Mouse (Mus musculus): Measurements from ENCODE around the gene Pum3.

The Pum3 gene

DNA sequence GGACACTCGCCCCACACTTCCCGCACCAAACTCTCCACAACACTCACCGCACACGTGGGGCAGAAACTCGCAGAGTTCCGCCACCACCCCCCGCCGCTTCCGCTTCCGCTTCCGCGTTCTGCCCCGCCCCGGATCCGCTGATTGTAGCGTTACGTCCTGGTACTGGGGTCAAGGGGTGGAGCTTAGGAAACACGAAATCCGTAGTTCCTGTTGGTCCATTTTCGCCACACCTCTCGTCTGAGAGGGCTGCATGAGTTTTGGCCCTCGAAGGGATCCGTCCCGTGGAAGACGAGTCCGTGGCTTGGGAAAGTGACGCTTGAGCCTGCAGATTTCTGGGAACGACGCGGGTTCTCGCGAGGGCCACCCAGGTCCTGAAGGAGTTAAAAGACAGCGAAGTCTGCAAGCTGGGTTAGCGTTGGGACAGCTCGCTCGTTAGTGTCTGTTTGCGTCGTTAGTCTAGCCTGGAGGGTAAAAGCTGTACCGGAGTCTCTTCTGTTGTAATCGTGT, at the start of gene Pum3:
TSS of gene Pum3 (minus strand) at position 81 of the 507 bp plus-strand sequence.
- in situ Hi-C loops (cut with MseI, MboI), result no loop called here

DNA sequence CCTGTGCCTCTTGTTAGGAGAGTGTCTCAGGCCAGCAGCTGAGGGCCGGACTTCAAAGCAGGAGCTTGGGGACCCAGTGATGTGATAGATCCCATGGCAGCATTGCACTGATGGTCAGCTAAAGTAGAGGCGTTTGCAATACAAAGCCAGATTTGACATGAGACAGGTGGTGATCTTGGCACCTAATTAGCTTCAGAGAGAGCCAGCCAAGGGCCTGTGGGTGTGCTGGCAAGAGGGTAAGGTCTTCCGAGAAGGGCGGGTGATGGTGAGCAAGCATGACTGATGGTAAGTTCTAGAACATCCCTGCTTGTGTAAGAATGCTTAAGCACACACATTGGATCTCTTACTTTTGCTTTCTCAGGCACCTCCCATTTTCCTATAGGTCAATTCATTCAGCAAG, 37.1 kb upstream of the Pum3 start:
- in situ Hi-C loops (cut with MseI, MboI), result no loop called here

DNA sequence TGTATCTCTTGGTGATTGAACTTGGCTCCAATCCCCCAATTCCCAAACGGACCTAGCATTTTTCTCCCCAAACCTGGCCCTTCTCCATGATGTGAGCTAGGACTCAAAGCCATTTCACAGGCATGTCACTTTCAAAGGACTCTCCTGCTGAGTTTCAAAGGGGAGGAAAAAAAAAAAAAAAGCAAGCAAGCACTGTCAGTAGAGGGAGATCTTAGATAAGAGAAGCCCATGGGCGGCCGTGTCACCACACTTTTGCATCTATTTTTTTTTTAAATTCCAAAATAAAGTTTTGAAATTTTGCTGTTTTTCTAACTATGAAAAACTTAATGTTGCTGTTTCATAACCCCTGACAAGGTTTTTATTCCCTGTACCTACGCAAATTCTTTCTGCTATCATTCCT, 33.0 kb upstream of the Pum3 start:
- in situ Hi-C loops (cut with MseI, MboI), result no loop called here

DNA sequence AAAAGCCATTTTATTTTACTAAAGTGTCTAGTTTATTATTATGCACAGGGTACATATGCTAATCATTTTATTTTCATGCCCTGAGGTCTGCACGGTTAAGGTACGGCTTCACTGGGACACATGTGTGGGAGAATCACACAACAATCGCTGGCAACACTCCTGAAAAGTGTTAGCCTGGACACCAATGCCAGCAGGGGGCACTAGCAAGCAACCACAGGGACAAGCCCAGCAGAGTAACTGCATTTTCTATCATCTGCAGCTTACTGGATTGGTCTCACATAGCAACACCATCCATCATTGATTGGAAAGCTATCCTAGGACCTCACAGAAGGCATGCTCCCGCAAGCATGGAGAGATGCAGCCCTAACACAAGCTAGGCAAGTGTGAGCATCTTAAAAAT, 20.8 kb upstream of the Pum3 start:
- in situ Hi-C loops (cut with MseI, MboI), result loop anchor here (10.0 kb wide), 2 partner anchors 234 to 244 kb away; no protein-coding TSS in a partner anchor

DNA sequence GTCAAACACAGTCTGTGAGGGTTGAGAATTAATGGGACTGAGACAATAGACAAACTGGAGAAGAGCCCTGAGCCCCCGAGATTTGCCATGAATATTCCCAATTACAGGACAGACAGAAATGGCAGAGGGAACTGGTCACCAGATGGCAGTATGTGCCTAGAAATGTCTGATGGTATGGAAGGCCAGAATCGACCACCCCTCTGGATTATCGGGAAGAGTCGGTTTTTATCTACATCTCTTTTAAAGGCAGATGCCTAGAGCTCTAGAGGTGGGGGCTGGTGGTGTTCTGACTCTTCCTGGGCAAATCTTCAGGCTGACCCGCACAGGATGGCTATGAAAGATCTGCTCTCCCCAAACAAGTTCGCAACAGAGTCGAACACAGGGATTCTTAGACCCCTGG, 17.9 kb upstream of the Pum3 start:
- in situ Hi-C loops (cut with MseI, MboI), result no loop called here

DNA sequence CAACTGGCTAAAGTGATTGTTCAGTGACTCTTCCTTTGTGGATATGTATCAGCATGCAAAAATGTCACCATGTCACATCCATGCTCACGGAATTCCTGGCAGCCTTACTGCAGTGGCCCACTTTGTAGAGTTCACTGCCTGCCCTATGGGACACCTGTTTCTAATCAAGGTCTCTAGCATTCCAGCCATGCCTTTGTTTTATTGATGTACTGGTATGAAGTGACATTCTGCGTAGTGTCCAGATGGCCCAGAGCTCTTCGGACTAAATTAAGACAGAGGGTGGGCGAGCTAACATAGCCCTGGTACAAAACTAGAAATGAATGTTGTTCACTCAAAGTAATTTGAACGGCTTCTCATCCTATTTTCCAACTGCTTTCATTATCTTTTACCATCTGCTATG, 11.5 kb upstream of the Pum3 start:
- in situ Hi-C loops (cut with MseI, MboI), result no loop called here

DNA sequence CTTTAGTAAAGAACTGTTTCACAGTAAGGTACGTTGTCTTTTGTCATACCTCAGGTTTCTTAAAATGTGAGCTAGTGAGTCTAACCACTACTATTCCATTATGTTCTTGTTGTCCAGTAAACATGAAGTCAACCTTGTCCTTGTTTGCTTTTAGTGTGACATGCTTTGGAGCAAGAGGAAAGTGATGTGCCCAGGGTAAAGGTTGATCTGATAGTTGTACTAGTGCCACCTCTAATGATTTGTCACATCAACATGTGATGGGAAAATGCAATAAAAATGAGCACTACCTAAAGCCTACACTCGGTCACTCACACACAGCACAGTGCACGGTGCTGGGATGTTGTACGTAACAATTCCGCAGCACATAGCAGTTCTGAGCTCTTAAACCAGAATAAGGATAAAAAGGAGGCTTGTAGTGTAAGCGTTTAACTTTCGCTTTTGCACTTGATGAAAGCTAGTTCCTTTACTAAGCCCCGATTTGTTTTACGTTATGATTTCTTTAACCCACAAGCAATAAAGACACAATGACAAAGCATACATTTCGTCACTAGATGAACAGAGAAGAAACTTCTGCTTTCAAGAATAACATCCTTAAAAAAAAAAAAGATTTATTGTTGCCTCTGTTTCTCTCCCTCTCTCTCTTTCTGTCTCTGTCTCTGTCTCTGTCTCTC, 8.5 kb upstream of the Pum3 start:
- in situ Hi-C loops (cut with MseI, MboI), result no loop called here

DNA sequence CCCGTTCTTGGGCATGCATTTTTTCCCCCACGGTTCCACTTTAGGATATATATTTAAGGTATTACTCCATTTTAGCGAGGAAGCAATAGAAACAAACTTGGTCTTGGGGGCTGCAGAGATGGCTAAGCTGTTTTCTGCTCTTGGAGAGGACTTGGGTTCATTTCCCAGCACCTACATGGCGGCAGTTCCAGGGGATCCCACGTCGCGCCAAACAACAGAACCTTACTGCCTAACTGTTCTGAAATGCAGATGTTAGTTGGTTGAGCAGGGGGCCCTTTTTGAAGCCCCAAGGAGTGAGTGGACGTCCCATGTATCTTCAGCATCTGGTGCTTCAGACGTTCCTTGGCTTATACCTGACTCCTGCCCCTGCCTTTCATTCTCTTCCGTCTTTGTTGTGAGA, 781 bp upstream of the Pum3 start:
- in situ Hi-C loops (cut with MseI, MboI), result no loop called here

DNA sequence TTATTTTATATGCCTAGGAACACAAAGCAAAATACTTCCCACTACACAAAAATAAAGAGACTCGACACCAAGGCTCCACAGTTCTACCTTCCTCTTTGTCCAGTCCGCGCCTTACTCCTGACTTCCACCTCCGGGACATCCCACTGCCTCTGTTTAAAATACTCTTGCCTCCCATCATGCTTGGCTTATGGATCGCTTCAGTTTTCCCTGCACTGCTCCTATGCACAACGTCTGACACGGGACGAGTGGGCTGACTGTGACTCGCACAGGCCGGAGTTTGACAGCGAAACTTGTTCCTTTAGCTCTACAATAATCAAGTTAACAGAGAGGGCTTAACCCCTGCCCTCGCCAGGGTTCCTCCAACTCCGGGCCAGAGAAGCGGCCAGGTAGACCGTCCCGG, 344 bp downstream of the Pum3 start:
- in situ Hi-C loops (cut with MseI, MboI), result no loop called here

DNA sequence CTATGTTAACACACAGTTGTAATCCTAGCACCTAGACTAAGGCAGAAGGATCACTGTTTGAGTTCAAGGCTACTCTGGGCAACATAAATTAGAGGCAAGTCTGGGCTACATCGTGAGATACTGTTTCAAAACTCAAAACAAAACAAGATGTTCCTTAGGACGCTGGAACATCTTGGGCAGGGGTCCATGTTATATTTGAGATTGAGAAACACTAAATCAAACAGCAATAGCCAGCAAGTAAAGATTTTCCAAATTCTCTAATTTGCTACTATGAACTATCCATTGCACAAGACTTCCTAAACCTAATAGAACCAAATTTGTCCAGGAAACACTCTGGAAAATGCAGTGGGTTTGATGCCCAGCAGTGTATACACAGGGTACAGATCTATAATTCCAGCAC, 1.8 kb downstream of the Pum3 start:
- in situ Hi-C loops (cut with MseI, MboI), result no loop called here

DNA sequence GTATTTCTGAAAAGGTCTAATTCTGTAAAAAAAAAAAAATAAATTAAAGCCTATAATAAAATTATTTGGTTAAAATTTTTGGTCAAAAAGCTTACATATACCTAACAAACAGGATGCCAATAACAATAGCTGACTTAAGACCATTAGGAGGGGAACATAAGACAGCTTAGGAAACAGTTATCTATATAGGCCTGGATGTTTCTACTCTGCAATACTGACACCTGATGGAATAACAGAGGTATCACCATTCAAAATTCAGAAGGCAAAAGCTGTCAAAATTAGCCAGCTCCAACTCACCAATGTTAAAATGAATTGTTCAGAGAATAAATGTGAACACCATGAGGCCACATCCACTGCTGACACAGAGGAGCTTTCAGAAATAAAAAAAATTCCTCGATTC, 3.2 kb downstream of the Pum3 start:
- in situ Hi-C loops (cut with MseI, MboI), result no loop called here

DNA sequence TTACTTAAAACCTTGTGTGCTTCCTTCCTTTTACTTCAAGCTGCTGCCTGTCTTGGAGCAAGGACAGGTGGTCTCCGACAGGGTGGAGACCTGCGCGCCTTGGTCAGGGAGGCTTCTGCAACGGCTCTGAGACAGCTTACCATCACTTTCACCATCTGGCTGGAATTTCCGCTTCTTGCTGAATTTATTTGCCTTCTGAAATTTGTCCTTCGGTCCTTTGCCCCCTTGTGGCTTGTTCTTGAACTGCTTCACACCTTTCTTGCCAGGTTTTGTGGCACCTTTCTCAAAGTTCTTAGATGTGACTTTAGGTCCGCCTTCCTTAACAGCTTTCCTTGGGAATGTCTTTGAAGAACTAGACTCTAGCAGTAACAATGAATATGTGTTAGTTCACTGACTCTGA, 4.0 kb downstream of the Pum3 start:
- in situ Hi-C loops (cut with MseI, MboI), result no loop called here

DNA sequence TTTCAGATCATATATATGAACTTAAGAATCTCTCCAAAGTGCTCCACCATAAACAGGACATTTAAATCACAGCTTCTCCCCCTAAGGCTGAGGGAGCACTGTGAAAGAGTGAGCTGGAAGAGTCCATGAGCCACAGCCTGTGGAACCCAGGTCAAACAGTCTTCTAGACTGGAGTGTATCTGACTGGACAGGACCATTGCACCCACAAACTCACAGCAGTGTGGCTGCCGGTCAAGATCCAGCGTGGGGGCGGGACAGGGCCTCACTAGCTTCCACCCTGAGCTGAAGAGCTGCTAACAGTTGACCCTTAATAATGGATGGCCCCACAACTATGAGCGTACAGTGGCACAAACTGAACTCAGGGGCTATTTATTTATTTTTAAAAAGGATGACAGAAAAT, 12.2 kb downstream of the Pum3 start:
- in situ Hi-C loops (cut with MseI, MboI), result loop anchor here in 1 of 2 experiments (10.0 kb wide), 1 partner anchor 683 kb away; no protein-coding TSS in a partner anchor

DNA sequence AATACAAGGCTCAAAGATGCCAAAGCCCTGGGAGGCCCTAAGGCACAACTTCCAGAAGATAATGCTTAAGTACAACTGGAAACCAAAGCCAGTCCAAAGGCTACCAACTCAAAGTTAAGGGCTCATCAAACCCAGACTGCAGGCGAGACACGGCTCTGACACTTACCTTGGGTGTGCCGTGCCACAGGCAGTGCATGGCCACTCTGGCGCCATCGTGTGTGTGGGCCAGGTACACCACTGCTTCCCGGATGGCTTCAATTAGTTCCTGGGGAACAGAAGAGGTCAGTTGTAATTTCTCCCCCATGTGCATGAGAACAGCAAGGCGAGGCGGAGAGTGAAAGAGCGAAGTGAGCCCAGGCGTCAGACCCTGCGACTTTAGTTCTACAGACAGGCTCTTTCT, 13.1 kb downstream of the Pum3 start:
- in situ Hi-C loops (cut with MseI, MboI), result loop anchor here in 1 of 2 experiments (10.0 kb wide), 1 partner anchor 682 kb away; no protein-coding TSS in a partner anchor

DNA sequence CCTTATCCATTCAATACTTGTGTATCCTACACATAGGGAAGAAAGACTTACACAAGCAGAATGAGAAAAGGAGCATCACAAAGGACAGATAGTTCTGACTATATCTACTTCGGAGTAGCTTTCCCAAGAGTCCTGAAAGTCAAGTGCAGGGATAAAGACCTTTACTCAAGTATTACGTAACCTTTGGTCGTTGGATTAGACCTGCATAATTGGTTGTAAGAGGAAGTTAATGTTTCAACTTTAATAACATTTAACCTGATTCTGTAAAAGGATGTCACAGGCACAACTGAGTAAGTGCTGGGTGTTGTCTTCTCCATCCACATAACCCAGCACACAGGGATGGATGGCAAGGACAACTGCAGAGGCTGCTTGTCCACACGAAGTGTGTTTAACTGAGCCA, 18.3 kb downstream of the Pum3 start:
- in situ Hi-C loops (cut with MseI, MboI), result loop anchor here in 1 of 2 experiments (10.0 kb wide), 1 partner anchor 677 kb away; no protein-coding TSS in a partner anchor

DNA sequence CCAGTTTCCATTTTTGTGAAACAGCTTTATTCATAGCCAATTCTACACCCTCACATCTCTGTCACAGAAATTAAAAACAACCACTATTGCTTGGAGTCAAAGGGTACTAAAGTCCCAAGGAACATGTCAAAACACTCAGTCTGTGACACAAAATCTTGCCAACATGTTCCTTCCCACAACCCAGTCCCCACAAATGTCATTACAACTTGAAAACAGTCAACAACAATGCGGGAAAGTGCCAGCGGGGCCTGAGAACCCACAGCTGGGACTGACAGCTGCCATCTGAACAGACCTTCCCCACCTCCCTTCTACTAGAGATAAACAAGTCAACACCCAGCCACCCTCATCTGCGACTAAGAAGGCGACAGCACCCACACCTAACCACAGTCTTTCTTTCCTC, 18.9 kb downstream of the Pum3 start:
- in situ Hi-C loops (cut with MseI, MboI), result loop anchor here in 1 of 2 experiments (10.0 kb wide), 1 partner anchor 676 kb away; no protein-coding TSS in a partner anchor

DNA sequence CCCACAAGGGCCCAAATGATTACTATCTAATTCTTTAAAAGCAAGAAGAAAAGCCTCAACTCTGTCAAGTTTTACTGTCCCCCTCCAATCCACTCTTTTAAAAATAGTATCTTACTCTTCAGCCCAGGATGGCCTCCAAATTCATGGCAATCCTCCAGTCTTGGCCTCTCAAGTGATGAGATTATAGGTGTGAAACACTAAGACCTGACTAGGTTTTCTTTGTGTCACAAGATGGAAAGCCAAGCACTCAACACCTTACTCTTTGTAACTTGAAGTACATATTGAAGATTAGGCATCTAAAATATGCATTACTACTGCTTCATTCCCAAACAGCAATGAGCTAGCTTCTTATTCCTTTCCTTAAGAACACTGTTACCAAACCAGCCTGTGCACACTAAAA, 19.8 kb downstream of the Pum3 start:
- in situ Hi-C loops (cut with MseI, MboI), result loop anchor here in 1 of 2 experiments (10.0 kb wide), 1 partner anchor 675 kb away; no protein-coding TSS in a partner anchor

DNA sequence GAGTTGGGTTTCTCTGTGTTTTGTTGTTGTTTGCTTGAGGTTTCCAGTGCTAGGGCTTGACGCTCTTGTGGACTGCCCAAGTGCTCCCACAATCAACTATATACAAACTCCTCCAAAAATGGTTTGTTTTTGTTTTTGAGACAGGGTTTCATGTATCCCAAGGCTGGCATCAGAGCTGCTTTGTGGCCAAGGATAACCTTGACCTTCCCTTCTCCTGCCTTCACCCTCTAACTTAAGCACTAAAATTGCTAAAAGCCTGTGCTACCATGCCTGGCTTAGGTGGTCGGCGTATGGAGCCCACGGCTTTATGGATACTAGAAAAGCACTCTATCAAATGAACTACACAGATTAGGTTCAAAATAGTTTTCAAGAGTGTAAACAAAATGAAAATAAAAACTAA, 20.4 kb downstream of the Pum3 start:
- in situ Hi-C loops (cut with MseI, MboI), result no loop called here

DNA sequence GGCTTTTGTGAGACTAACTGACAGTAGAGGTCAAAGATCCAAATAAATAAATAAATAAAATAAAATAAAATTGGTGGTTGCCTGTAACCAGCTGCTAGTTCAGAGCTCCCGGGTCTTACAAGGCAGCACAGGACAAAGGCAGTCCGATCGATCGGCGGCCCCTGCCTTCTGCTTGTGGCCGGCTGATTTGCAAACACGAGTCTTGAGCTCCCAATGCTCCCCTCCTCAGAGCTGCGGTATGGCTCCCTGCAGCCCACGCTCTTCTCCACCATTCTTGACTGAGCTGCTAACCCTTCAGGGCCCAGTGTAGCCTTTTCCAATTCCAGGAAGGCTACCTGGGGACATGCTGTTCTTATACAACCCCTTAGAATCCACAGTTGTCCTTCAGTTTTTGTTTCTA, 31.8 kb downstream of the Pum3 start:
- in situ Hi-C loops (cut with MseI, MboI), result no loop called here

DNA sequence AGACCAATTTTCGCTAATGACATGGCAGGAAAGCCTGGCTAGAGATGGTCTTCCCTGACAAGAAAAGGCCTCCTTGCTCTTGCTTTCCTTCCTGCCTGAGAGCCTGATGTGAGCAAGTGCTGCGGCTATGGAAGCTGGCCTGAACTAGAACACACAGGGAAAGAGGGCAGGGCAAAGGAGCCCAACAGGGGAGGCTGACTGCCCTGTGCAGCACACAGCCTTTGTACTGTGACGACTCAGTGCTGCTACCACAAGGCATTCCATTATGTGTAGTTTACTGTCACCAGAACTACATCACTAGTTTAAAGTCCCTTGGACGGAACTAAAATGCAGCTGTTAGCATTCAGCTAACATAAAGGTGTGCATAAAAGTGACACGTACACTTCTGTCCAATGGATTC, 32.4 kb downstream of the Pum3 start:
- in situ Hi-C loops (cut with MseI, MboI), result no loop called here

DNA sequence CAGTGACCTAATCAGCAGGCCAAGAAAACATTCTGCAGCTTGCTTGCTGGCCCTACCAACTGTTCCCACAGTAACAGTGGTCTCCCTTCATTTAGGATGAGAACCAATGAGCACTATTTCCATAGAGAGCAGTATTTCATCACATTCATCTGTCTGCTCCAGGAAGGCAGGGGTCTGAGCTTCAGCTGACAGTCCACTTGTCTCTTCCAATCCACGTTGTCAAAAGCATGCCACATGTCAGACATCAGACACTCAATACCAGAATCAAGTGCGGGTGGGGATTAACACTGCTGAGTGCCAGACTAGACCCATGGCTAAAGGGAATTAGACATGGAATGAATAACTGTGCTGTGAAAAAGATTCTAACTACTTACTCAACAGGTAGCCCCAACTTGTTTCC, 32.9 kb downstream of the Pum3 start:
- in situ Hi-C loops (cut with MseI, MboI), result no loop called here

DNA sequence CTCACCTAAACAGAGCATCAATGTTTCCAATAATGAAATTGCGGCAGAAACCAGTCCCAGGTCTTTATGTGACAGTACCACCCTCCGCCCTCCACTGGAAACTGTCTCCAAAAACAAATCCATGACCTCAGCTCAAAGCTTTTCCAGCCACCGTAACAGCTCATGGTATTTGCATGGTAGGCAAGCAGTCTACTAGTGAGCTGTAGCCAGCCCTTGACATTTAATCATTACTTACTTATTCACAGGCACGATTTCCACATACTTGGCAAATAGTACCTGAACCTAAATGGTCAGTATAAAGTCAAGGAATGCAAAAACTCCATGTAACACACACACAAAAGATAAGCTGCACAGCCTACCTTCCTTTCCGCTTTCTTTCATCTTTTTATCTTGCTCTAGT, 33.7 kb downstream of the Pum3 start:
- in situ Hi-C loops (cut with MseI, MboI), result no loop called here

DNA sequence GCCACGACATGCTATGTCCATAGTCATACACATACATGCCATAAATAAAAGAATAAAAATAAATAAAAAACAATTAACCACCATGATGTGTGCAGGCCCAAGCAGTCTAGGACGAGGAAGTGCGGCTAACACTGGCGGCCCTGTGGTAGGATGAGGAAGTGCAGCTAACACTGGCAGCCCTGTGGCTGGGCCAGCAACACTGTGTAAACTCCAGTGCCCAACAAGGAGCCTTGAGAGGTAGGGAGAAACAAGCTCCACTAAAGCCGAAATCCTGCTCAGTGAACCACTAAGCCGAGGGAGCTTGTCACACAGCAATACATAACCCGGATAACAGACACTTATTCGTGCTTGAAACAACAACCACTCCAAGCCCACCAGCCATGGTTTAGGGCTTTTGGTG, 34.1 kb downstream of the Pum3 start:
- in situ Hi-C loops (cut with MseI, MboI), result no loop called here
